Mouse (Mus musculus) kidney, postnatal 10 days (tissue): ENCODE measurements at regions not wholly inside any gene's neighbourhood (a gene's known extent, or its start where the extent isn't known, plus 50 kb on each side); places are given as distances from the start of the nearest gene placed in this dataset.

ENCODE experiments used
- DNase-seq: peaks from one replicate; pipeline ENCODE4 v3.0.0; 2021; ENCODE audit warnings: mixed read lengths

DNA sequence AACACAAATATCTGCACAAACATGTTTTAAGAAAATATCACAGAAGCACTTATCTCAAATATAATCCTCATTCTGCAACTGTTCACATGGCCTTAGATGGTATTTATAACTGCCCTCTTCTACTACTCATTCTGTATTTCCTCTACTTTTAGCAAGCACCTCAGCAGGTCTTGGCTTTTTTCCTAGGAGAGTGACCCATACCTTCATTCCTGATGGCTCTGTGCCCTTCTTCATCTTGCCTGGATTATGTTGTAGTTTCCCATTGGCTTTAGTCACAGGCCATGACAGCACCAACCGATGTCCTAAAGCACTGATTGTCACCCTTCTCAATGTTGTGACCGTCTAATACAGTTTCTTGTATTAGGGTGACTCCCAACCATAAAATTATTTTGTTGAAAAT is 61.2 kb upstream of the Hs3st4 start:
- no peak for DNase-seq

DNA sequence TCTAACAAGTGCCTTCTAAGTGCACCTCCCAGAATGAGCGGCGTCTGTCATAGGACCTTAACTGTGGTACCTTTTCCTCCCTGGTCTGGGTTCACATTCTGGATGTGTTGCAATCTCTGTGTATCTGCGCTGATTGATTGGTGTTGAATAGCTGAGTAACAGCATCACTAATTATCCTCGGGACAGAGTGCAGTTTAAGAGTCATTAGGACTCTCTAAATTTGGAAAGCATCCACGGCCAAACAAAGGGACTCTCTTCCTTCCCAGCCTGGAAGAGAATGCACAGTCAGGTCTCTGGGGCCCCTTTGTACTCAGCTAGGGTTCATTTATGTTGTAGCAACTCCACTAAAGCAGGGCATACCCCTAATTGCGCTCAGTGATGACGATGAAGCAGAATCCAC is 50.2 kb upstream of the Hs3st4 start:
- DNase-seq, result no peak
